Mouse (Mus musculus) adrenal gland, postnatal 10 days (tissue): Measurements from ENCODE around the gene Sema7a. TPM values are rescaled to one million over a fixed set of nuclear protein-coding genes. Genes with fewer than 3 reads are reported as not detected.

Experiments
- DNase-seq: peaks from one replicate; pipeline ENCODE4 v3.0.0; 2021; ENCODE audit warnings: mixed read lengths
- total RNA-seq, 2 experiments: library from RNA; stranded (reverse); gene quantifications; 2 replicates each; pipeline ENCODE4 v1.2.3; 2021

Gene Sema7a
- total RNA-seq, 2 experiments from 2014 or later: 18.0 to 19.8 TPM

GRCm38 (mm10) chr9:57975200-57975821, 35.4 kb downstream of the Sema7a start:
- DNase-seq: no peak

- DNase-seq: no peak
These were observed 38.1 kb downstream of the Sema7a start for GRCm38 (mm10) chr9:57978025-57978424.

GRCm38 (mm10) chr9:57978858-57979257, 38.9 kb downstream of the Sema7a start:
- no peak for DNase-seq

GRCm38 (mm10) chr9:57980570-57980969, 40.7 kb downstream of the Sema7a start:
- DNase-seq: no peak

- no peak for DNase-seq
These were observed 45.4 kb downstream of the Sema7a start for GRCm38 (mm10) chr9:57985304-57985703.

GRCm38 (mm10) chr9:57986293-57986692, 46.4 kb downstream of the Sema7a start:
- no peak for DNase-seq

GRCm38 (mm10) chr9:57988098-57988497, 48.2 kb downstream of the Sema7a start:
- no peak for DNase-seq

- DNase-seq: no peak
These were observed 49.4 kb downstream of the Sema7a start for GRCm38 (mm10) chr9:57989309-57989708.

GRCm38 (mm10) chr9:57990438-57991110, 50.7 kb downstream of the Sema7a start:
- DNase-seq: peak; percentile 69

GRCm38 (mm10) chr9:57992060-57992459, 52.1 kb downstream of the Sema7a start:
- DNase-seq: no peak

- DNase-seq: no peak
These were observed 53.1 kb downstream of the Sema7a start for GRCm38 (mm10) chr9:57992781-57993591.

- no peak for DNase-seq
These were observed 55.4 kb downstream of the Sema7a start for GRCm38 (mm10) chr9:57995282-57995681.

GRCm38 (mm10) chr9:57997511-57998031, 57.7 kb downstream of the Sema7a start:
- no peak for DNase-seq

GRCm38 (mm10) chr9:57998032-57998659, 58.2 kb downstream of the Sema7a start:
- peak; percentile 65 for DNase-seq

GRCm38 (mm10) chr9:57998685-57999084, 58.8 kb downstream of the Sema7a start:
- DNase-seq: no peak

GRCm38 (mm10) chr9:57999676-58000075, 59.8 kb downstream of the Sema7a start:
- peak; percentile 71 for DNase-seq

GRCm38 (mm10) chr9:58003272-58003671, 63.4 kb downstream of the Sema7a start:
- DNase-seq: peak; percentile 75

GRCm38 (mm10) chr9:58005753-58006461, 66.0 kb downstream of the Sema7a start, which contains the start of gene Cyp11a1:
Gene Cyp11a1 (plus strand): TSS chr9:58006411.
- DNase-seq: no peak

- no peak for DNase-seq
These were observed 68.6 kb downstream of the Sema7a start for GRCm38 (mm10) chr9:58008336-58009014.

- DNase-seq: peak; percentile 86
These were observed 69.1 kb downstream of the Sema7a start for GRCm38 (mm10) chr9:58009015-58009362.

- DNase-seq: no peak
These were observed 69.7 kb downstream of the Sema7a start for GRCm38 (mm10) chr9:58009588-58009987.
